Mouse (Mus musculus) C2C12 (cell line): Measurements from ENCODE around the gene Slc25a24.

Experiments used
- CTCF ChIP-seq: IDR thresholded peaks from one replicate; pipeline ENCODE4 v1.5.1; 2011; ENCODE audit not compliant: control insufficient read depth, insufficient read depth, insufficient read length
- USF1 ChIP-seq: IDR thresholded peaks from one replicate; pipeline ENCODE4 v1.6.1; 2011; ENCODE audit warnings: low read depth, mild to moderate bottlenecking, control low read depth, moderate library complexity

DNA sequence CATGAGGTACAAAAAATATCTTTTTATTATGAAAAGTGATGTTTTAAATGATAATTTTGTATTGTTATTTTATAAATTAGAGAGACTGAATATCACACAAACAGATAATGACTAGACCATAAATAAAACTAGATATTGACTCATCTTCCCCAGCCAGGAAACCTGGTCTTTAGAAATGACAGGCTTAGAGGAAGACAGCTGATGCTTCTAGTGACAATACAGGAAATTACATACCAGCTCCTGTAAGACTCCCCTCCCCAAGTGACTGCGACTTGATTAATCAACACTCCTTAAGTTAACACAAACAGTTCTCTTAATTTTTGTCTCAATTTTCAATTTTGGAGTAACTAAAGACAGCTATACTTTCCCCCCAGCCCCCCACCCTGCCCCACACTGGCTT lies 12.4 kb downstream of the Slc25a24 start:
- TF ChIP-seq USF1: no peak
- no peak for TF ChIP-seq CTCF
